Mouse (Mus musculus) megakaryocyte, embryonic 14.5 days (primary cell): ENCODE data around the gene Ceacam15. TPM values are rescaled to one million over a fixed set of nuclear protein-coding genes. Genes with fewer than 3 reads are reported as not detected.
"Not testable (repeated sequence)": the region's sequence is repeated elsewhere in the genome, so short reads cannot be mapped to it uniquely, and the experiment has no call there.

Source experiments
- H3K27me3 ChIP-seq: replicated peaks from 2 replicates; pipeline ENCODE3; 2012; ENCODE audit warnings: inconsistent platforms
- H3K36me3 ChIP-seq: replicated peaks from 2 replicates; pipeline ENCODE3; 2012; ENCODE audit warnings: low read length, inconsistent platforms, mixed read lengths
- H3K4me1 ChIP-seq: 2 replicates; pipeline ENCODE4 v1.6.1; 2012; ENCODE audit warnings: inconsistent platforms
- H3K4me3 ChIP-seq: replicated peaks from 2 replicates; pipeline ENCODE3; 2012; ENCODE audit warnings: moderate library complexity, mild to moderate bottlenecking, inconsistent platforms
- H3K9me3 ChIP-seq: 2 replicates; pipeline ENCODE4 v1.6.1; 2012; ENCODE audit warnings: inconsistent platforms
- FLI1 ChIP-seq: IDR thresholded peaks from 2 replicates; pipeline ENCODE4 v1.6.1; 2012; ENCODE audit warnings: low read length, inconsistent platforms, mixed read lengths
- GATA1 ChIP-seq: IDR thresholded peaks from 3 replicates; pipeline ENCODE4 v1.6.1; 2012; ENCODE audit warnings: mixed read lengths, low read length, inconsistent platforms, borderline replicate concordance
- polyA plus RNA-seq: library from polyadenylated mRNA; stranded (reverse); fragments of >175 nt; gene quantifications from 2 replicates; pipeline ENCODE4 v1.2.3, GENCODE M21; 2012; ENCODE audit warnings: low replicate concordance; ENCODE audit not compliant: insufficient read depth

The Ceacam15 gene
- polyA plus RNA-seq, 1 experiment, result 0.10 TPM

GRCm38 (mm10) chr7:16695025-16695424, 19.5 kb upstream of the Ceacam15 start:
- Histone ChIP-seq H3K27me3 (peaks cover 6% of the 10 kb centered on the region), H3K4me3 (no peak overlapping the region), H3K4me1 (peaks cover 8% of the 10 kb centered on the region; the same call in 1 of the 2 replicates), H3K9me3 (peaks cover 7% of the 10 kb centered on the region), H3K36me3 (no peaks in the 10 kb centered on the region)
- no peak for TF ChIP-seq GATA1
- TF ChIP-seq FLI1, result no peak

- H3K4me1 ChIP-seq, result peaks cover 17% of the 10 kb centered on the region
- H3K4me3 ChIP-seq, result no peak overlapping the region
- peaks cover 7% of the 10 kb centered on the region for H3K27me3 ChIP-seq
Observed at GRCm38 (mm10) chr7:16689196-16689595, 13.7 kb upstream of the Ceacam15 start.

GRCm38 (mm10) chr7:16680194-16680593, 4.7 kb upstream of the Ceacam15 start:
- peaks cover 48% of the 10 kb centered on the region for H3K4me1 ChIP-seq
- not testable (repeated sequence) for H3K9me3 ChIP-seq, H3K27me3 ChIP-seq, H3K36me3 ChIP-seq, H3K4me3 ChIP-seq

More at GRCm38 (mm10) chr7:16689196-16689595, 13.7 kb upstream of the Ceacam15 start:
- H3K36me3 ChIP-seq, result peaks cover 4% of the 10 kb centered on the region
- H3K9me3 ChIP-seq, result peaks cover 28% of the 10 kb centered on the region
- TF ChIP-seq GATA1 (no peak), FLI1 (no peak)

- not testable (repeated sequence) for H3K4me3 ChIP-seq, H3K9me3 ChIP-seq, H3K36me3 ChIP-seq
- Histone ChIP-seq H3K27me3 (peaks cover 29% of the 10 kb centered on the region), H3K4me1 (peaks cover 29% of the 10 kb centered on the region)
Observed at GRCm38 (mm10) chr7:16674699-16675098, 806 bp downstream of the Ceacam15 start.

- Histone ChIP-seq H3K36me3 (no peaks in the 10 kb centered on the region), H3K27me3 (peaks cover 29% of the 10 kb centered on the region), H3K4me1 (peaks cover 23% of the 10 kb centered on the region), H3K4me3 (no peak overlapping the region), H3K9me3 (no peaks in the 10 kb centered on the region)
- no peak for TF ChIP-seq GATA1
- TF ChIP-seq FLI1, result no peak
Observed at GRCm38 (mm10) chr7:16673823-16674222, 1.7 kb downstream of the Ceacam15 start.

GRCm38 (mm10) chr7:16668331-16668930, 7.1 kb downstream of the Ceacam15 start:
- not testable (repeated sequence) for H3K4me1 ChIP-seq, H3K36me3 ChIP-seq, H3K9me3 ChIP-seq, H3K4me3 ChIP-seq
- H3K27me3 ChIP-seq, result peaks cover 23% of the 10 kb centered on the region

- Histone ChIP-seq H3K9me3 (peaks cover 16% of the 10 kb centered on the region), H3K4me3 (no peak overlapping the region), H3K27me3 (peaks cover 16% of the 10 kb centered on the region), H3K36me3 (no peaks in the 10 kb centered on the region), H3K4me1 (peaks cover 4% of the 10 kb centered on the region; the same call in 1 of the 2 replicates)
- TF ChIP-seq GATA1 (no peak), FLI1 (0 out of 2 replicates have a peak, but pooled peaks have one; percentile 24)
Observed at GRCm38 (mm10) chr7:16644260-16644659, 31.2 kb downstream of the Ceacam15 start.

GRCm38 (mm10) chr7:16643106-16643505, 32.4 kb downstream of the Ceacam15 start:
- not testable (repeated sequence) for H3K4me1 ChIP-seq, H3K4me3 ChIP-seq, H3K36me3 ChIP-seq
- peaks cover 11% of the 10 kb centered on the region for H3K27me3 ChIP-seq
- peaks cover 16% of the 10 kb centered on the region for H3K9me3 ChIP-seq

GRCm38 (mm10) chr7:16639028-16639427, 36.5 kb downstream of the Ceacam15 start:
- TF ChIP-seq GATA1, result no peak
- TF ChIP-seq FLI1, result no peak
- peaks cover 16% of the 10 kb centered on the region for H3K9me3 ChIP-seq
- peaks cover 12% of the 10 kb centered on the region for H3K27me3 ChIP-seq
- H3K4me3 ChIP-seq, result no peak overlapping the region
- peaks cover 9% of the 10 kb centered on the region for H3K4me1 ChIP-seq
- H3K36me3 ChIP-seq, result no peaks in the 10 kb centered on the region

GRCm38 (mm10) chr7:16635116-16635515, 40.4 kb downstream of the Ceacam15 start:
- Histone ChIP-seq H3K4me1 (peaks cover 24% of the 10 kb centered on the region), H3K27me3 (peaks cover 8% of the 10 kb centered on the region), H3K4me3 (no peak overlapping the region), H3K9me3 (peaks cover 4% of the 10 kb centered on the region), H3K36me3 (no peaks in the 10 kb centered on the region)
- TF ChIP-seq GATA1 (no peak), FLI1 (no peak)

- not testable (repeated sequence) for H3K4me3 ChIP-seq, H3K36me3 ChIP-seq, H3K27me3 ChIP-seq, H3K9me3 ChIP-seq
- peaks cover 30% of the 10 kb centered on the region for H3K4me1 ChIP-seq
Observed at GRCm38 (mm10) chr7:16633913-16634312, 41.6 kb downstream of the Ceacam15 start.
